Mouse (Mus musculus) CH12.LX (cell line): ENCODE measurements around the gene Srgap3. TPM values are rescaled to one million over a fixed set of nuclear protein-coding genes. Genes with fewer than 3 reads are reported as not detected.

Experiments used
- DNase-seq: peaks from one replicate; pipeline ENCODE4 v3.0.0-alpha.2; 2013; ENCODE audit errors: extremely low read depth
- H3K27ac ChIP-seq: 2 replicates; pipeline ENCODE4 v1.5.1; 2012; ENCODE audit warnings: low read depth, mild to moderate bottlenecking, control low read depth, moderate library complexity; ENCODE audit not compliant: insufficient read depth
- H3K27me3 ChIP-seq: replicated peaks from 2 replicates; pipeline ENCODE3; 2012; ENCODE audit warnings: inconsistent platforms
- H3K36me3 ChIP-seq, 2 experiments: replicated peaks in 1 of 2; 2 replicates each; pipeline versions ENCODE3 to v1.6.1; 2012; ENCODE audit warnings: inconsistent platforms in 1 of 2, low read length in 1 of 2, mild to moderate bottlenecking in 1 of 2, mixed read lengths in 1 of 2, moderate library complexity in 1 of 2; ENCODE audit not compliant: control insufficient read depth in 1 of 2, insufficient read depth in 1 of 2
- H3K4me1 ChIP-seq, 2 experiments: 2 replicates each; pipeline ENCODE4 v1.6.1; 2012; ENCODE audit warnings: inconsistent platforms in 1 of 2, moderate library complexity in 1 of 2; ENCODE audit not compliant: insufficient read depth in 2 of 2, control insufficient read depth in 1 of 2
- H3K4me2 ChIP-seq: 2 replicates; pipeline ENCODE4 v1.6.1; 2012; ENCODE audit warnings: low read depth, mild to moderate bottlenecking, control low read depth; ENCODE audit not compliant: poor library complexity, insufficient read depth, severe bottlenecking
- H3K4me3 ChIP-seq, 3 experiments: fragments of 150-350 bp in 1 of 3; sonication (generic) in 1 of 3; replicated peaks in 1 of 3; 2 replicates each; pipeline versions ENCODE3 to v1.5.1; 2011 to 2012; ENCODE audit warnings: low read depth in 2 of 3, low read length in 2 of 3, mild to moderate bottlenecking in 2 of 3, moderate library complexity in 2 of 3, control low read depth in 1 of 3, improper control_type of control experiment in 1 of 3, inconsistent platforms in 1 of 3, mixed read lengths in 1 of 3; ENCODE audit not compliant: poor library complexity in 1 of 3
- H3K79me2 ChIP-seq: replicated peaks from 2 replicates; pipeline ENCODE4 v1.6.1; 2012; ENCODE audit warnings: mild to moderate bottlenecking, moderate library complexity; ENCODE audit not compliant: control insufficient read depth, poor library complexity, insufficient read depth, severe bottlenecking; ENCODE audit errors: extremely low read depth
- H3K9ac ChIP-seq: 2 replicates; pipeline ENCODE4 v1.6.1; 2012; ENCODE audit warnings: low read depth, mild to moderate bottlenecking, control low read depth, moderate library complexity; ENCODE audit not compliant: insufficient read depth
- H3K9me3 ChIP-seq: replicated peaks from 2 replicates; pipeline ENCODE3; 2012; ENCODE audit warnings: low read length, inconsistent platforms, mixed read lengths
- CHD1 ChIP-seq: IDR thresholded peaks from 2 replicates; pipeline ENCODE4 v1.6.1; 2012; ENCODE audit warnings: low read depth, low read length, improper control_type of control experiment, inconsistent platforms
- CHD2 ChIP-seq: IDR thresholded peaks from 2 replicates; pipeline ENCODE4 v1.6.1; 2011; ENCODE audit warnings: low read length, improper control_type of control experiment
- E2F4 ChIP-seq: IDR thresholded peaks from 2 replicates; pipeline ENCODE4 v1.6.1; 2011; ENCODE audit warnings: low read depth, low read length, improper control_type of control experiment; ENCODE audit not compliant: insufficient replicate concordance
- ELF1 ChIP-seq: IDR thresholded peaks from 2 replicates; pipeline ENCODE4 v1.6.1; 2014; ENCODE audit warnings: low read depth, mild to moderate bottlenecking, inconsistent platforms, low read length, improper control_type of control experiment
- EP300 ChIP-seq: IDR thresholded peaks from 2 replicates; pipeline ENCODE4 v1.6.1; 2011; ENCODE audit warnings: low read length, improper control_type of control experiment
- ETS1 ChIP-seq: conservative IDR thresholded peaks from 2 replicates; pipeline ENCODE4 v1.6.1; 2012; ENCODE audit warnings: low read depth, mild to moderate bottlenecking, inconsistent platforms, low read length, improper control_type of control experiment, moderate library complexity
- GABPA ChIP-seq: IDR thresholded peaks from 2 replicates; pipeline ENCODE4 v1.6.1; 2012; ENCODE audit warnings: low read depth, low read length, improper control_type of control experiment, inconsistent platforms; ENCODE audit not compliant: insufficient replicate concordance
- HCFC1 ChIP-seq: IDR thresholded peaks from 2 replicates; pipeline ENCODE4 v1.6.1; 2012; ENCODE audit warnings: low read depth, mild to moderate bottlenecking, inconsistent platforms, low read length, improper control_type of control experiment
- JUN ChIP-seq: IDR thresholded peaks from 2 replicates; pipeline ENCODE4 v1.6.1; 2011; ENCODE audit warnings: low read depth, mild to moderate bottlenecking, low read length, improper control_type of control experiment, moderate library complexity; ENCODE audit not compliant: insufficient read depth
- JUND ChIP-seq: conservative IDR thresholded peaks from 2 replicates; pipeline ENCODE4 v1.6.1; 2011; ENCODE audit warnings: low read depth, low read length, improper control_type of control experiment
- KAT2A ChIP-seq: IDR thresholded peaks from 2 replicates; pipeline ENCODE4 v1.6.1; 2012; ENCODE audit warnings: low read length, improper control_type of control experiment, inconsistent platforms; ENCODE audit not compliant: insufficient replicate concordance
- MAX ChIP-seq: IDR thresholded peaks from 2 replicates; pipeline ENCODE4 v1.6.1; 2011; ENCODE audit warnings: low read length, improper control_type of control experiment
- MEF2A ChIP-seq: IDR thresholded peaks from 2 replicates; pipeline ENCODE4 v1.6.1; 2014; ENCODE audit warnings: low read depth, mild to moderate bottlenecking, inconsistent platforms, low read length, improper control_type of control experiment, borderline replicate concordance
- MXI1 ChIP-seq: IDR thresholded peaks from 2 replicates; pipeline ENCODE4 v1.6.1; 2011; ENCODE audit warnings: mild to moderate bottlenecking, low read depth, low read length, improper control_type of control experiment
- MYC ChIP-seq: IDR thresholded peaks from 2 replicates; pipeline ENCODE4 v1.6.1; 2011; ENCODE audit warnings: low read depth, mild to moderate bottlenecking, improper control_type of control experiment, low read length
- NELFE ChIP-seq: IDR thresholded peaks from 2 replicates; pipeline ENCODE4 v1.6.1; 2011; ENCODE audit warnings: low read depth, low read length, improper control_type of control experiment
- NRF1 ChIP-seq: IDR thresholded peaks from 2 replicates; pipeline ENCODE4 v1.6.1; 2014; ENCODE audit warnings: low read depth, mild to moderate bottlenecking, inconsistent platforms, low read length, improper control_type of control experiment, moderate library complexity
- PAX5 ChIP-seq: IDR thresholded peaks from 2 replicates; pipeline ENCODE4 v1.6.1; 2012; ENCODE audit warnings: low read length, inconsistent platforms, mixed read lengths
- POLR2A ChIP-seq: IDR thresholded peaks from 2 replicates; pipeline ENCODE4 v1.6.1; 2011; ENCODE audit warnings: low read depth, mild to moderate bottlenecking, improper control_type of control experiment, low read length
- RCOR1 ChIP-seq: conservative IDR thresholded peaks from 2 replicates; pipeline ENCODE4 v1.6.1; 2012; ENCODE audit warnings: low read depth, mild to moderate bottlenecking, inconsistent platforms, low read length, improper control_type of control experiment
- SIN3A ChIP-seq: IDR thresholded peaks from 2 replicates; pipeline ENCODE4 v1.6.1; 2012; ENCODE audit warnings: low read length, improper control_type of control experiment, inconsistent platforms
- SMC3 ChIP-seq: IDR thresholded peaks from 2 replicates; pipeline ENCODE4 v1.6.1; 2011; ENCODE audit warnings: low read depth, low read length, improper control_type of control experiment
- TCF12 ChIP-seq: IDR thresholded peaks from 2 replicates; pipeline ENCODE4 v1.6.1; 2014; ENCODE audit warnings: low read depth, mild to moderate bottlenecking, inconsistent platforms, low read length, improper control_type of control experiment
- UBTF ChIP-seq: IDR thresholded peaks from 2 replicates; pipeline ENCODE4 v1.6.1; 2012; ENCODE audit warnings: low read depth, mild to moderate bottlenecking, inconsistent platforms, low read length, improper control_type of control experiment, moderate library complexity
- USF1 ChIP-seq: IDR thresholded peaks from 2 replicates; pipeline ENCODE4 v1.6.1; 2014; ENCODE audit warnings: low read depth, mild to moderate bottlenecking, inconsistent platforms, low read length, improper control_type of control experiment
- ZC3H11A ChIP-seq: IDR thresholded peaks from 2 replicates; pipeline ENCODE4 v1.6.1; 2012; ENCODE audit warnings: low read depth, mild to moderate bottlenecking, inconsistent platforms, low read length, improper control_type of control experiment
- ZKSCAN1 ChIP-seq: IDR thresholded peaks from 2 replicates; pipeline ENCODE4 v1.6.1; 2012; ENCODE audit warnings: low read depth, inconsistent platforms, low read length, improper control_type of control experiment, borderline replicate concordance
- ZNF384 ChIP-seq: IDR thresholded peaks from 2 replicates; pipeline ENCODE4 v1.6.1; 2012; ENCODE audit warnings: low read depth, low read length, improper control_type of control experiment, inconsistent platforms
- dilution Hi-C: fragments of 300-500 bp; cut with MboI; formaldehyde crosslinking; loops from 2 replicates; pipeline ENCODE4 v1.14.3; 2020; ENCODE audit warnings: low sequenced_read_pairs; ENCODE audit not compliant: extremely low pct_unique_long_range_greater_than_20kb, extremely low pct_ligation_motif_present
- in situ Hi-C: fragments of 300-500 bp; cut with MboI; formaldehyde crosslinking; loops from 3 replicates; pipeline ENCODE4 v1.14.3; 2019; ENCODE audit warnings: low sequenced_read_pairs, low pct_ligation_motif_present, low pct_unique_long_range_greater_than_20kb, mixed read lengths
- polyA plus RNA-seq: library from polyadenylated mRNA; unstranded; fragments of >175 nt; gene quantifications from 2 replicates; pipeline ENCODE4 v1.2.1, GENCODE M21; 2012; ENCODE audit warnings: low read depth; ENCODE audit not compliant: insufficient read length
- total RNA-seq, 2 experiments: library from RNA; depleted of rRNA; stranded (reverse); fragments of 300-350 nt in 1 of 2; fragments of >200 nt in 1 of 2; gene quantifications; 2 replicates each; pipeline ENCODE4 v1.2.3; 2012 to 2014

Gene Srgap3
- total and polyA plus RNA-seq, 3 experiments: 1.5 to 4.5 (median 2.1) TPM

- no peak overlapping the region for H3K9ac ChIP-seq
- in situ Hi-C loops: no loop called here
- H3K79me2 ChIP-seq: no peaks in the 10 kb centered on the region
- H3K27ac ChIP-seq: no peak overlapping the region
- H3K9me3 ChIP-seq: no peaks in the 10 kb centered on the region
- H3K4me3 ChIP-seq: no peak overlapping the region
- peaks cover 0 to 1% of the 10 kb centered on the region in 2 experiments for H3K36me3 ChIP-seq
- TF ChIP-seq HCFC1 (no peak), KAT2A (no peak), POLR2A (no peak), MXI1 (no peak), PAX5 (no peak), JUN (no peak), SIN3A (no peak), USF1 (no peak), ELF1 (no peak), ZC3H11A (no peak), JUND (no peak), MAX (no peak), SMC3 (no peak), E2F4 (no peak), GABPA (no peak), ZNF384 (no peak), NELFE (no peak)
- H3K4me1 ChIP-seq: peaks cover 17 to 55% of the 10 kb centered on the region in 2 experiments
- H3K4me2 ChIP-seq: no peak overlapping the region
- DNase-seq: no peak
- H3K27me3 ChIP-seq: no peaks in the 10 kb centered on the region
- dilution Hi-C loops: no loop called here
These were observed 73.8 kb downstream of the Srgap3 start for GRCm38 (mm10) chr6:112873089-112873835.

DNA sequence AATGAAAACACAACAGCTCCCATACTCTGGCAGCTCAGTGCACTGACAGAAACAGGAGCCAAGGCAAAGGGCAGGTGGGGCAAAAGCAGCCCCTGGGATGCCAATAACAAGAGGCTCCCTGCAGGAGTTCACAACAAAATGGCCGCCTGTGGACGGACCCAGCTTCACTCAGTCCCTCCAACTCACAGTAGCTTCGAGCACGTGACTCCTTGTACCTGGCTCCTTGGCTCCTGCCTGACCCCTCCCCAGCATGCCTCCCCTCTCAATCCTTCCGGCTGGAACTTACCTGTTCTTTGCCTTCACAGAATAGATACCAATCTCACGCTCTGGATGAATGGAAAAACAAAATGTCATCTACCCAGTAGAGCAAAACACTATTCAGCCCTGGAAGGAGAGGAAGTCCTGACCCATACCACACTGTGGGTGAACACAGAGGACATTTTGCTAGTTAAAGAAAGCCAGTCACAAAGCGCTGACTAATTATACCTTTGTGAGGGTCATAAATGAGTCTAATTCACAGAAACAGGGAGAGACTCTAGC lies 75.8 kb downstream of the Srgap3 start:
- H3K4me3 ChIP-seq: no peak overlapping the region
- peaks cover 0 to 1% of the 10 kb centered on the region in 2 experiments for H3K36me3 ChIP-seq

More for the DNA sequence above, 75.8 kb downstream of the Srgap3 start:
- Histone ChIP-seq H3K4me1 (peaks cover 15 to 55% of the 10 kb centered on the region in 2 experiments), H3K4me2 (no peak overlapping the region), H3K9ac (no peak overlapping the region), H3K27me3 (no peaks in the 10 kb centered on the region), H3K9me3 (no peaks in the 10 kb centered on the region), H3K27ac (no peak overlapping the region), H3K79me2 (no peaks in the 10 kb centered on the region)
- no peak for DNase-seq
- in situ Hi-C loops: no loop called here
- dilution Hi-C loops: no loop called here
- no peak for TF ChIP-seq ETS1
- no peak for TF ChIP-seq UBTF
- TF ChIP-seq USF1: no peak
- no peak for TF ChIP-seq ZKSCAN1
- no peak for TF ChIP-seq PAX5
- no peak for TF ChIP-seq MEF2A
- TF ChIP-seq EP300: no peak
- TF ChIP-seq NRF1: no peak
- TF ChIP-seq E2F4: no peak
- no peak for TF ChIP-seq TCF12
- TF ChIP-seq HCFC1: no peak
- no peak for TF ChIP-seq KAT2A
- no peak for TF ChIP-seq MYC
- TF ChIP-seq CHD2: no peak
- TF ChIP-seq NELFE: no peak
- TF ChIP-seq CHD1: no peak
- no peak for TF ChIP-seq RCOR1
- TF ChIP-seq ELF1: no peak
